Mouse (Mus musculus) testis, adult 2 months (tissue): ENCODE measurements around the gene Nckap5.

ENCODE experiments used
- CTCF ChIP-seq: fragments of 200-500 bp; IDR thresholded peaks from 2 replicates; pipeline ENCODE4 v1.5.1; 2012; ENCODE audit warnings: low read depth, mild to moderate bottlenecking, inconsistent platforms, low read length, moderate library complexity; ENCODE audit not compliant: control insufficient read depth, insufficient read depth, insufficient replicate concordance
- POLR2A ChIP-seq: fragments of 200-500 bp; IDR thresholded peaks from 2 replicates; pipeline ENCODE4 v1.6.1; 2012; ENCODE audit warnings: low read depth, mild to moderate bottlenecking, inconsistent platforms, low read length, moderate library complexity; ENCODE audit not compliant: control insufficient read depth

GRCm38 (mm10) chr1:126254364-126254763 lies 576.2 kb downstream of the Nckap5 start:
- no peak for TF ChIP-seq POLR2A
- no peak for TF ChIP-seq CTCF
